Mouse (Mus musculus): ENCODE results near the gene Gng5. TPM values are rescaled to one million over a fixed set of nuclear protein-coding genes. Genes with fewer than 3 reads are reported as not detected.

Gng5 gene
- polyA plus RNA-seq, 1 experiment from 2014 or later: 1,038 TPM

GRCm38 (mm10) chr3:146520798-146521651 lies 21.4 kb downstream of the Gng5 start, which contains the start of gene Rpf1:
Gene Rpf1 (minus strand): TSS chr3:146521429.
- ATAC-seq (ENCODE audit: low FRiP score, low TSS enrichment): peak; percentile 96
- Histone ChIP-seq H3K27ac (ENCODE audit: low read depth, low read length) (peak within 1 kb of the TSS; percentile 98), H3K4me3 (ENCODE audit: low read length) (peak within 1 kb of the TSS; percentile 86), H3K27me3 (ENCODE audit: control insufficient read depth, insufficient read depth, low read length) (no peaks in the 10 kb centered on the region), H3K9ac (ENCODE audit: low read depth, low read length) (peak within 1 kb of the TSS; percentile 89), H3K4me2 (replicated peaks; ENCODE audit: low read depth, low read length) (peak within 1 kb of the TSS; percentile 67), H3K36me3 (ENCODE audit: control insufficient read depth, insufficient read depth, low read length) (peaks cover 25% of the 10 kb centered on the region), H3K9me3 (ENCODE audit: control insufficient read depth, low read length) (no peaks in the 10 kb centered on the region), H3K4me1 (ENCODE audit: control insufficient read depth, insufficient read depth, low read length) (no peaks in the 10 kb centered on the region)
- WGBS: 0% methylated on average over 66 of the region's 82 CpGs

GRCm38 (mm10) chr3:146521652-146522020 lies 22.0 kb downstream of the Gng5 start:
- ATAC-seq (ENCODE audit: low FRiP score, low TSS enrichment): 0 out of 2 replicates have a peak, but pooled peaks have one; percentile 1
- H3K36me3 ChIP-seq (ENCODE audit: control insufficient read depth, insufficient read depth, low read length): peaks cover 23% of the 10 kb centered on the region
- H3K27ac ChIP-seq (ENCODE audit: low read depth, low read length): peak overlapping the region; percentile 98
- H3K4me2 ChIP-seq (replicated peaks; ENCODE audit: low read depth, low read length): peak overlapping the region; percentile 67
- 14% methylated on average over 8 of the region's 8 CpGs for WGBS
- H3K4me1 ChIP-seq (ENCODE audit: control insufficient read depth, insufficient read depth, low read length): no peaks in the 10 kb centered on the region
- H3K4me3 ChIP-seq (ENCODE audit: low read length): peak overlapping the region; percentile 86
- no peaks in the 10 kb centered on the region for H3K27me3 ChIP-seq (ENCODE audit: control insufficient read depth, insufficient read depth, low read length)
- H3K9me3 ChIP-seq (ENCODE audit: control insufficient read depth, low read length): no peaks in the 10 kb centered on the region
- H3K9ac ChIP-seq (ENCODE audit: low read depth, low read length): peak overlapping the region; percentile 89

- no peaks in the 10 kb centered on the region for H3K9me3 ChIP-seq (ENCODE audit: control insufficient read depth, low read length)
- H3K4me3 ChIP-seq (ENCODE audit: low read length): no peak overlapping the region
- H3K4me1 ChIP-seq (ENCODE audit: control insufficient read depth, insufficient read depth, low read length): no peaks in the 10 kb centered on the region
- no peak overlapping the region for H3K9ac ChIP-seq (ENCODE audit: low read depth, low read length)
- no peaks in the 10 kb centered on the region for H3K36me3 ChIP-seq (ENCODE audit: control insufficient read depth, insufficient read depth, low read length)
- no peak overlapping the region for H3K4me2 ChIP-seq (replicated peaks; ENCODE audit: low read depth, low read length)
- H3K27ac ChIP-seq (ENCODE audit: low read depth, low read length): no peak overlapping the region
- H3K27me3 ChIP-seq (ENCODE audit: control insufficient read depth, insufficient read depth, low read length): no peaks in the 10 kb centered on the region
- 52% methylated on average over 2 of the region's 2 CpGs for WGBS
- ATAC-seq (ENCODE audit: low FRiP score, low TSS enrichment): no peak
These were observed 28.7 kb downstream of the Gng5 start for GRCm38 (mm10) chr3:146528335-146528734.

GRCm38 (mm10) chr3:146534986-146535385 lies 35.4 kb downstream of the Gng5 start:
- H3K9me3 ChIP-seq (ENCODE audit: control insufficient read depth, low read length): no peaks in the 10 kb centered on the region
- no peak for ATAC-seq (ENCODE audit: low FRiP score, low TSS enrichment)
- no peaks in the 10 kb centered on the region for H3K4me1 ChIP-seq (ENCODE audit: control insufficient read depth, insufficient read depth, low read length)
- no peak overlapping the region for H3K9ac ChIP-seq (ENCODE audit: low read depth, low read length)
- no peaks in the 10 kb centered on the region for H3K27me3 ChIP-seq (ENCODE audit: control insufficient read depth, insufficient read depth, low read length)
- no peaks in the 10 kb centered on the region for H3K36me3 ChIP-seq (ENCODE audit: control insufficient read depth, insufficient read depth, low read length)
- WGBS: 66% methylated on average over 6 of the region's 6 CpGs
- no peak overlapping the region for H3K4me3 ChIP-seq (ENCODE audit: low read length)
- no peak overlapping the region for H3K27ac ChIP-seq (ENCODE audit: low read depth, low read length)
- H3K4me2 ChIP-seq (replicated peaks; ENCODE audit: low read depth, low read length): no peak overlapping the region

GRCm38 (mm10) chr3:146540521-146541273 lies 41.1 kb downstream of the Gng5 start:
- H3K27me3 ChIP-seq (ENCODE audit: control insufficient read depth, insufficient read depth, low read length): no peaks in the 10 kb centered on the region
- H3K9me3 ChIP-seq (ENCODE audit: control insufficient read depth, low read length): no peaks in the 10 kb centered on the region
- no peaks in the 10 kb centered on the region for H3K36me3 ChIP-seq (ENCODE audit: control insufficient read depth, insufficient read depth, low read length)
- H3K4me3 ChIP-seq (ENCODE audit: low read length): no peak overlapping the region
- ATAC-seq (ENCODE audit: low FRiP score, low TSS enrichment): no peak
- H3K4me2 ChIP-seq (replicated peaks; ENCODE audit: low read depth, low read length): no peak overlapping the region
- no peaks in the 10 kb centered on the region for H3K4me1 ChIP-seq (ENCODE audit: control insufficient read depth, insufficient read depth, low read length)
- H3K9ac ChIP-seq (ENCODE audit: low read depth, low read length): no peak overlapping the region
- H3K27ac ChIP-seq (ENCODE audit: low read depth, low read length): no peak overlapping the region
- 67% methylated on average over 4 of the region's 4 CpGs for WGBS

- no peak overlapping the region for H3K4me2 ChIP-seq (replicated peaks; ENCODE audit: low read depth, low read length)
- H3K9me3 ChIP-seq (ENCODE audit: control insufficient read depth, low read length): no peaks in the 10 kb centered on the region
- no peak overlapping the region for H3K9ac ChIP-seq (ENCODE audit: low read depth, low read length)
- no peaks in the 10 kb centered on the region for H3K4me1 ChIP-seq (ENCODE audit: control insufficient read depth, insufficient read depth, low read length)
- no peak for ATAC-seq (ENCODE audit: low FRiP score, low TSS enrichment)
- no peak overlapping the region for H3K4me3 ChIP-seq (ENCODE audit: low read length)
- 16% methylated on average over 1 of the region's 1 CpGs for WGBS
- no peaks in the 10 kb centered on the region for H3K36me3 ChIP-seq (ENCODE audit: control insufficient read depth, insufficient read depth, low read length)
- H3K27ac ChIP-seq (ENCODE audit: low read depth, low read length): no peak overlapping the region
- H3K27me3 ChIP-seq (ENCODE audit: control insufficient read depth, insufficient read depth, low read length): no peaks in the 10 kb centered on the region
These were observed 44.0 kb downstream of the Gng5 start for GRCm38 (mm10) chr3:146543632-146544031.

GRCm38 (mm10) chr3:146554816-146555215 lies 55.2 kb downstream of the Gng5 start:
- WGBS: 88% methylated on average over 7 of the region's 7 CpGs
- no peaks in the 10 kb centered on the region for H3K9me3 ChIP-seq (ENCODE audit: control insufficient read depth, low read length)
- no peak for ATAC-seq (ENCODE audit: low FRiP score, low TSS enrichment)
- H3K27me3 ChIP-seq (ENCODE audit: control insufficient read depth, insufficient read depth, low read length): no peaks in the 10 kb centered on the region
- no peak overlapping the region for H3K4me3 ChIP-seq (ENCODE audit: low read length)
- no peaks in the 10 kb centered on the region for H3K4me1 ChIP-seq (ENCODE audit: control insufficient read depth, insufficient read depth, low read length)
- no peak overlapping the region for H3K27ac ChIP-seq (ENCODE audit: low read depth, low read length)
- no peak overlapping the region for H3K9ac ChIP-seq (ENCODE audit: low read depth, low read length)
- H3K4me2 ChIP-seq (replicated peaks; ENCODE audit: low read depth, low read length): no peak overlapping the region
- no peaks in the 10 kb centered on the region for H3K36me3 ChIP-seq (ENCODE audit: control insufficient read depth, insufficient read depth, low read length)

All from kidney, embryonic 14.5 days (tissue).